22 mouse cellular contexts compared by ENCODE assay signal in the genomic region with DNA sequence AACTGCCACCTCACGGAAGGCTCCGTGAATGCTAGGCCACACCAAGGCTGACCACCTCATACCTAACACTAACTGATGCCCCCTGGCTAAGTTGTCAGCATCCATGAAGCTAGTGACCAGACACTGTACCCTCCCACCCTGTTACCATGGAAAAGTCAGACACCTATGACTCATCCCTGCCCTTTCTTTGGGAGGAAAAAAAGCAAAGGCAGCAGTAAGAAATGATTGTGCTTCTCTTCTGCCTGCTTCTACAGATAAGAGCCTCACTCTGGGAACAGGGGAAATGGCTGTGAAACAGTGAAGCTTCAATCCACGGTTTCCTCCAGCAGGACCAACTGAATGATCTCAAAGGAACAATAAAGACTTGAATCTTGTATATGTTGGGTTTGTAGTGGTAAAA. TPM values are rescaled to one million over a fixed set of nuclear protein-coding genes. Genes with fewer than 3 reads are reported as not detected.
DNase-seq lines count a peak whose midpoint lies in the region; ATAC-seq lines count a peak whose summit lies in the region.
"Had no signal": no experiment of that assay in that cellular context is flagged by ENCODE, and none has a peak within 500 bp of the region (broad histone marks: within the 10 kb centered on the region; RNA-seq: fewer than 3 reads in every experiment).

No protein-coding gene starts in this region.

- ATAC-seq in liver, embryonic 15.5 days (ENCODE audit: insufficient read depth), result no peak
- no peak for ATAC-seq in liver, embryonic 12.5 days
- ATAC-seq in megakaryocyte progenitor cell, adult 5-6 weeks (replicated peaks; ENCODE audit: poor library complexity), result peak; percentile 2; the same call in 1 of the 2 replicates
- no peak for ATAC-seq in frontal cortex, adult (ENCODE audit: low TSS enrichment)
- ATAC-seq: CD4-positive, CD25-positive, alpha-beta regulatory T cell, adult 4 months; forebrain, embryonic 13.5 days; inflammation-experienced regulatory T-cells, adult 6 months; lung, postnatal 0 days had no signal

- no peak overlapping the region for H3K9ac ChIP-seq in liver, embryonic 15.5 days
- no peak overlapping the region for H3K9ac ChIP-seq in liver, embryonic 12.5 days
- H3K9ac ChIP-seq: forebrain, embryonic 13.5 days; limb, embryonic 15.5 days; neural tube, embryonic 13.5 days had no signal

- no peaks in the 10 kb centered on the region for H3K36me3 ChIP-seq in liver, embryonic 15.5 days (replicated peaks)
- H3K36me3 ChIP-seq in liver, embryonic 12.5 days, result no peaks in the 10 kb centered on the region
- H3K36me3 ChIP-seq: G1E; limb, embryonic 15.5 days; neural tube, embryonic 13.5 days had no signal

- peak; percentile 28 for DNase-seq in NIH3T3 (ENCODE audit: low read depth)
- DNase-seq in c-Kit-positive CD71-negative TER-119-negative erythroid progenitor cells, embryonic 14.5 days (ENCODE audit: low read depth), result peak; percentile 53
- no peak for DNase-seq in lung, postnatal 4 days
- DNase-seq: cerebellum, adult 9-11 months; gastrocnemius, postnatal 25 days; kidney, adult 9 months; right cerebral cortex, postnatal 14 days; thymus, postnatal 14 days had no signal

- H3K27me3 ChIP-seq in liver, embryonic 15.5 days, result no peaks in the 10 kb centered on the region
- H3K27me3 ChIP-seq in liver, embryonic 12.5 days (replicated peaks), result no peaks in the 10 kb centered on the region
- H3K27me3 ChIP-seq: forebrain, embryonic 13.5 days; limb, embryonic 15.5 days; neural tube, embryonic 13.5 days had no signal

- WGBS in liver, embryonic 15.5 days (ENCODE audit: insufficient replicate concordance), result 15% methylated on average over 3 of the region's 3 CpGs
- WGBS in liver, embryonic 12.5 days (ENCODE audit: insufficient replicate concordance), result 29% methylated on average over 3 of the region's 3 CpGs

- H3K4me1 ChIP-seq in liver, embryonic 15.5 days (replicated peaks), result peaks cover 37% of the 10 kb centered on the region
- H3K4me1 ChIP-seq in liver, embryonic 12.5 days, result peaks cover 33% of the 10 kb centered on the region

- peak overlapping the region; percentile 48; the same call in 1 of the 2 replicates for H3K27ac ChIP-seq in liver, embryonic 15.5 days (replicated peaks)
- H3K27ac ChIP-seq in liver, embryonic 12.5 days, result no peak overlapping the region
- H3K27ac ChIP-seq: forebrain, embryonic 13.5 days; limb, embryonic 15.5 days; neural tube, embryonic 13.5 days had no signal

- H3K4me2 ChIP-seq in liver, embryonic 15.5 days, result no peak overlapping the region
- H3K4me2 ChIP-seq in liver, embryonic 12.5 days, result no peak overlapping the region
- H3K4me2 ChIP-seq: forebrain, embryonic 13.5 days; limb, embryonic 15.5 days; midbrain, embryonic 11.5 days; neural tube, embryonic 13.5 days had no signal

- no peak overlapping the region for H3K4me3 ChIP-seq in liver, embryonic 15.5 days (replicated peaks)
- H3K4me3 ChIP-seq in liver, embryonic 12.5 days, result no peak overlapping the region
- H3K4me3 ChIP-seq: forebrain, embryonic 13.5 days; limb, embryonic 15.5 days; neural tube, embryonic 13.5 days had no signal

- no peaks in the 10 kb centered on the region for H3K9me3 ChIP-seq in liver, embryonic 15.5 days (replicated peaks)
- H3K9me3 ChIP-seq in liver, embryonic 12.5 days (replicated peaks), result no peaks in the 10 kb centered on the region
- H3K9me3 ChIP-seq: forebrain, embryonic 13.5 days; G1E; limb, embryonic 15.5 days; neural tube, embryonic 13.5 days had no signal

RNA-seq across cellular contexts. Expression of a gene that starts 3.1 kb away (rescaled TPM):
- polyA plus RNA-seq in liver, embryonic 15.5 days (2015; fragmentation: Nextera tagmentation; extraction: Ambion mirVana), result 12.9 and 14.6 TPM in 2 replicates
- polyA plus RNA-seq in liver, embryonic 12.5 days (2016; fragmentation: Nextera tagmentation; extraction: Ambion mirVana), result 21.1 and 21.8 TPM in 2 replicates
- total RNA-seq in megakaryocyte progenitor cell, adult 5-6 weeks (2015), result 47.2 and 55.1 TPM in 2 replicates
- 39.5 and 50.5 TPM in 2 replicates for total RNA-seq in megakaryocyte progenitor cell, adult 5-6 weeks (2017)

RNA-seq across cellular contexts. Expression of a gene that starts 3.1 kb away (rescaled TPM):
- polyA plus RNA-seq in liver, embryonic 15.5 days (2015; fragmentation: Nextera tagmentation; extraction: Ambion mirVana), result 2.8 and 3.1 TPM in 2 replicates
- 2.5 and 2.6 TPM in 2 replicates for polyA plus RNA-seq in liver, embryonic 12.5 days (2016; fragmentation: Nextera tagmentation; extraction: Ambion mirVana)
- total RNA-seq in megakaryocyte progenitor cell, adult 5-6 weeks (2015), result 67.8 and 69.1 TPM in 2 replicates
- total RNA-seq in megakaryocyte progenitor cell, adult 5-6 weeks (2017), result 27.0 and 58.6 TPM in 2 replicates
- total RNA-seq: layer of hippocampus, postnatal 25 days; left cerebral cortex, postnatal 25 days had no signal

Comparison
In these comparisons a context has a peak if more than half of its experiments do, and no peak if none do; other contexts are left out.
1. DNase-seq: peak in NIH3T3 (single experiment) and c-Kit-positive CD71-negative TER-119-negative erythroid progenitor cells, embryonic 14.5 days (single experiment); none in lung, postnatal 4 days (0 of 2).